13 mouse cellular contexts compared by ENCODE assay signal in the genomic region with DNA sequence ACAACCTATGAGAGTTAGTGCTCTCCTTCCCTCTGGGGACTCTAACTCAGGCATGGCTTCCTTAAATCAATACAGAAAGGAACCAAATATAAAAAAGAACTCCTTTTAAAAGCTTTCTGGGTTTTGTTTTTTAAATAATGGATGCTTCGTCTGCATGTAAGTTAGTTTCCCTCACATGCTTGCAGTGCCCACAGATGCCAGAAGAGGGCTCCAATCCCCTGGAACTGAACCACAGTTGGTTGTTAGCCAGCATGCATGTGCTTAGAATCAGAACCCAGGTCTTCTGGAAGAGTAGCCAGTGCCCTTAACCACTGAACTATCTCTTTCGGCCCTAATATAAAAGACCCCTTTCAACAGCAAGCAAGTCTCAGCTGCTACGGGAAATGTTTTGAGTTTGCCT.
DNase-seq lines count a peak whose midpoint lies in the region; ATAC-seq and TF ChIP-seq lines count a peak whose summit lies in the region.
"Had no signal": no experiment of that assay in that cellular context is flagged by ENCODE, and none has a peak within 500 bp of the region (broad histone marks: within the 10 kb centered on the region; RNA-seq: fewer than 3 reads in every experiment).

No protein-coding gene starts in this region.

- H3K9ac ChIP-seq in kidney, postnatal 0 days (ENCODE audit: low read depth, low read length) = no peak overlapping the region
- no peak overlapping the region for H3K9ac ChIP-seq in hindbrain, embryonic 14.5 days
- H3K9ac ChIP-seq: kidney, embryonic 15.5 days had no signal

- no peak for TF ChIP-seq POLR2A in brain, embryonic 14.5 days (IDR thresholded peaks at IDR 0.05; ENCODE audit: borderline replicate concordance, extremely low read depth, insufficient read depth, insufficient read length, poor library complexity, severe bottlenecking)

- peak; percentile 59 for TF ChIP-seq CTCF in kidney, postnatal 0 days (IDR thresholded peaks at IDR 0.05; ENCODE audit: low read depth)
- TF ChIP-seq CTCF in brain, embryonic 14.5 days (IDR thresholded peaks at IDR 0.05; ENCODE audit: borderline replicate concordance, extremely low read depth, insufficient read depth, insufficient read length) = peak; percentile 24; the same call in 1 of the 2 replicates

- peak; percentile 44 for DNase-seq in adrenal gland, postnatal 14 days
- no peak for DNase-seq in adrenal gland, adult 8-10 months
- DNase-seq in kidney, postnatal 0 days (ENCODE audit: low spot score) = no peak
- no peak for DNase-seq in kidney, adult 18-20 months
- peak; percentile 36 for DNase-seq in 416B (ENCODE audit: low read depth)
- DNase-seq in brain, embryonic 14.5 days (ENCODE audit: low read depth) = no peak
- no peak for DNase-seq in ovary, adult 18-20 months (ENCODE audit: low spot score)
- no peak for DNase-seq in hindbrain, embryonic 14.5 days (ENCODE audit: low spot score)

- H3K27ac ChIP-seq in kidney, postnatal 0 days = no peak overlapping the region
- no peak overlapping the region for H3K27ac ChIP-seq in hindbrain, embryonic 14.5 days
- H3K27ac ChIP-seq: heart, embryonic 10.5 days; kidney, embryonic 15.5 days; limb, embryonic 10.5 days had no signal

- ATAC-seq in kidney, postnatal 0 days (replicated peaks; ENCODE audit: low FRiP score, low read depth) = no peak
- no peak for ATAC-seq in hindbrain, embryonic 14.5 days (ENCODE audit: low FRiP score)
- ATAC-seq: forebrain, embryonic 16.5 days had no signal

- no peak overlapping the region for H3K4me2 ChIP-seq in kidney, postnatal 0 days (ENCODE audit: low read length)
- H3K4me2 ChIP-seq in hindbrain, embryonic 14.5 days (replicated peaks) = no peak overlapping the region
- H3K4me2 ChIP-seq: kidney, embryonic 15.5 days had no signal

- H3K4me3 ChIP-seq in kidney, postnatal 0 days (replicated peaks; ENCODE audit: low read depth, low read length) = no peak overlapping the region
- H3K4me3 ChIP-seq in hindbrain, embryonic 14.5 days (replicated peaks; ENCODE audit: low read length) = no peak overlapping the region
- H3K4me3 ChIP-seq: heart, embryonic 10.5 days; kidney, embryonic 15.5 days; limb, embryonic 10.5 days; megakaryocyte, embryonic 14.5 days had no signal

- no peaks in the 10 kb centered on the region for H3K36me3 ChIP-seq in kidney, postnatal 0 days (ENCODE audit: insufficient read depth, low read length)
- H3K36me3 ChIP-seq in hindbrain, embryonic 14.5 days (replicated peaks; ENCODE audit: control insufficient read depth, insufficient read depth) = no peaks in the 10 kb centered on the region
- H3K36me3 ChIP-seq: heart, embryonic 10.5 days; kidney, embryonic 15.5 days; limb, embryonic 10.5 days had no signal

- H3K4me1 ChIP-seq in kidney, postnatal 0 days (replicated peaks; ENCODE audit: insufficient read depth, low read length) = 0 out of 2 replicates have a peak, but pooled peaks cover 4% of the 10 kb centered on the region
- no peaks in the 10 kb centered on the region for H3K4me1 ChIP-seq in hindbrain, embryonic 14.5 days (replicated peaks; ENCODE audit: control insufficient read depth, insufficient read depth, low read length)

- no peaks in the 10 kb centered on the region for H3K27me3 ChIP-seq in kidney, postnatal 0 days (ENCODE audit: insufficient read depth, low read length)
- H3K27me3 ChIP-seq in hindbrain, embryonic 14.5 days (ENCODE audit: control insufficient read depth, insufficient read depth, low read length) = no peaks in the 10 kb centered on the region
- H3K27me3 ChIP-seq: kidney, embryonic 15.5 days; megakaryocyte, embryonic 14.5 days had no signal

- 96% methylated on average over 3 of the region's 3 CpGs for WGBS in kidney, postnatal 0 days
- 94% methylated on average over 3 of the region's 3 CpGs for WGBS in hindbrain, embryonic 14.5 days

- no peaks in the 10 kb centered on the region for H3K9me3 ChIP-seq in kidney, postnatal 0 days (replicated peaks; ENCODE audit: low read length)
- H3K9me3 ChIP-seq in hindbrain, embryonic 14.5 days (ENCODE audit: control insufficient read depth, low read length) = no peaks in the 10 kb centered on the region
- H3K9me3 ChIP-seq: heart, embryonic 10.5 days; kidney, embryonic 15.5 days; limb, embryonic 10.5 days had no signal

Comparison
In these comparisons a context has a peak if more than half of its experiments do, and no peak if none do; other contexts are left out.
1. DNase-seq: peak in adrenal gland, postnatal 14 days (single experiment) and 416B (single experiment); none in adrenal gland, adult 8-10 months (single experiment), kidney, postnatal 0 days (single experiment), kidney, adult 18-20 months (single experiment), brain, embryonic 14.5 days (single experiment), ovary, adult 18-20 months (single experiment) and hindbrain, embryonic 14.5 days (single experiment).